Mouse (Mus musculus): ENCODE results near the gene Mllt3.

Mllt3 gene

DNA sequence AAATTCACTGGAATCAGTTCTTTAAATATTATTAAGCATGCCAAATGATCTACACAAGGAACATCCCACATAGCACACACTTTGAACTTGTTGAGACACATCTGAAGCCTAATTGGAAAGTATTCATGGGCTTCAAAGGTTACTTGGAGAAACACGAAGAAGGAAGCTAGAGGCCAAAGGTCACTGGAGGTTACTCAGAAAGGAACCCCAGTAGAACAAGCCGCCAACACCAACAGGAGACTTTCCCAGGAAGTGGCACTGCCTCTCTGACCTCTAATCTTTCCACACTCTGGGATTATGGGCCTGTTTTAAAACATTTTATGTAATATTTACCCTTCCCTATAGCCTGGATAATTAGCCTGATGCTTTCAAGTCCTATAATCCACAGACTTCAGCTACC lies 162.6 kb downstream of the Mllt3 start:
- DNase-seq: no peak

DNA sequence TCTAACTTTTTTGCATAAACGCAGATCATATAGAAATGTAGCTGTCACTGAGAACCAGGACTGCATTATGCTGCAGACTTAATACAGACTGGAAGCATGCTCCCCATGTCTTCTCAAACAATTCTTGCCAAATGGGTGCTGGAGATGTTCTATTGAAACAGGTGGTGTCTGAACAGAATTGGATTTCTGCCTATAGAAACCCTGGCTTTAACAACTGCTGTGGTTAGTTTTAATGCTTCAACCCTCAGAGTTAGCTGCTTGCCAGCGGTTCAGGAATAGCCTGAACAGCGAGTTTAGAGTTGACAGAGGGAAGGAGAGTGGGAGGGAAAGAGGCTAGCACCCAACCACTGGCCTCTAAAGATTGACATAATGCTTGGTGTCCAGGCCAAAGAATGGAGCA lies 166.6 kb downstream of the Mllt3 start:
- peak; percentile 15 for DNase-seq

DNA sequence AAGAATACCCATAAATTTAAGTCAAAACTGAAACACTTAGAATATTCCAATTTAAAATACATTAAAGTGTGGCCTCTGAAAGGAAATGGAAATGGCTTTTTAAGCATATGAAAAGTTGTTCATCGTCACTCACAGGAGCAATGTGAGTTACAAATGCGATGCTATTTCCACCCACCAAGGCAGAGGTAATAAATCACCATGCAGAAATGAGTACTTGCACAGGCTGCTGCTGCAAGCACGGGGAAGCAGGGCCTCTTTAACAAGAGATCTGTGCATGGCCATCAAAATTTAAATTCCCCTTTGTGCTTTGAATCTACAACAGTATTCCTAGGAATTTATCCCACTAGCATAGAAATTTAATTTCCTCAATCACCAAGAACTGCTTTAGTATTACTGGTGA lies 167.3 kb downstream of the Mllt3 start:
- DNase-seq: no peak

DNA sequence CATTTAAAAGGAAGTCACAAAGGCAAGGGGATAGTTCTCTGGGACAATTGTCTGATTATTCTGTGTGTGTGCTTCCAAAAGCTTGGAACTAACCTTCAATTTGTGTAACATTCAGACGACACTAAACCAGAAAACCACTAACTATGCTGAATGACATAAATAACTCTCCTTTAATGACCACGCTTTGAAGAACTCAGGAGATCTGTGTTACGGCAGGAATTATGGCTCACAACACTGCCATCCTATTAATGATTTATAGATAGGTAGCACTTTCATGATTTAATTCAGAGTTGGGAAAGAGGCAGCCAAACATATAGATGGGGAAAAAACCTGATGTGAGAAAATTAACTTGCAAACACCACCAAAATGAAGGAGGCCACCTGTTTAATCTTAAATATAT lies 168.1 kb downstream of the Mllt3 start:
- DNase-seq: no peak

DNA sequence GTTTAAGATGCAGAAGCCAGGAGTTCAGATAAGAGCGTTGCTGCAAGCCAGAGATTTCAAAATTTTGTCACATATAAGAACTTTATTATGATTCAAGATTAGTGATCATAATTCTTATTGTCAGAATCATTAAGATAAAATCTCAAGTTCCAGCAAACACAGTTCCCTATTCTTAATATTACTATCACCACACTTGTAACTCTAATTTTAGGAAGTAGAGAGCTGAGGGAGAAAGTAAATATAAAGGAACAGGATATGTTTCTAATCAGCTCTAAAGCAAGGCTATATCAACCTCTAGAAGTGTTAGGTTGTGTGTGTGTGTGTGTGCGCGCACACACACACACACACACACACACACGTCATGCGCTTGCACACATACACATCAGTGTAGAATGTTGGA lies 170.0 kb downstream of the Mllt3 start:
- DNase-seq: no peak

DNA sequence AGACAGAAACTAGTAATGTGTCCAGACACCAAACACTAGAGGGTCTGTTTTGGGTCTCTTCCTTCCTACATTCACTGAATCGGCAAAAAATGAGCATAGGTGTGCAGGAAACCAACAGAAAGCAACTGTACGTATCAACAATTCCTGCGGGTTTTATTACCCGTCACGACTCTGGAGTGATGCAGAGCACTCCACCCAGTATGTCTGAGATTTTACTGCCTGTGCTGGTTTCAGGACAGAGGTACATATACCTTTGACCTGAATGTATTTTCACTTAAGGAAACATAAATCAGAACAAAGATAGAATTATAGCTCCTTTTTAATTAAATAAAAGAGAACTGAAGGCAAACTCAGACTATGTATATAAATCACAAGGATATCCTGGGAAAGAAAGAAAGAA lies 172.4 kb downstream of the Mllt3 start:
- no peak for DNase-seq

DNA sequence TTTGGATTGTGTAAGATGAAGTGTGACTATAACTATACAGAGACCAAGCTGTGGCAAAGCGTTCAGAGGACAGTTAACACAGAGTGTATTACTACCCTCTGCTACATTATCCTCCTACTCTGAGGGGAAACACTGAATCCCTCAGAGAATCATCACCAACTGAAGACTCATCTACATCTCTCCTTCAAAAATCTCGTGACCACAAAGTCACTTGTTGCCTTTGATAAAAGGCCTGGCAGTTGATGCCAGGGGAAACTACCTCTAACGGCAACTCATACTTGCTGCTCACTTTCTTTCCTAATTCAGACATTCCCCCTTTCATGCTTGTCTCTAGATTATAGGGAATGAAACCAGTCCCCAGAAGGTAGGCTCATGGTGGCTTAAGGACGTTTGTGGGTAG lies 174.0 kb downstream of the Mllt3 start:
- no peak for DNase-seq

DNA sequence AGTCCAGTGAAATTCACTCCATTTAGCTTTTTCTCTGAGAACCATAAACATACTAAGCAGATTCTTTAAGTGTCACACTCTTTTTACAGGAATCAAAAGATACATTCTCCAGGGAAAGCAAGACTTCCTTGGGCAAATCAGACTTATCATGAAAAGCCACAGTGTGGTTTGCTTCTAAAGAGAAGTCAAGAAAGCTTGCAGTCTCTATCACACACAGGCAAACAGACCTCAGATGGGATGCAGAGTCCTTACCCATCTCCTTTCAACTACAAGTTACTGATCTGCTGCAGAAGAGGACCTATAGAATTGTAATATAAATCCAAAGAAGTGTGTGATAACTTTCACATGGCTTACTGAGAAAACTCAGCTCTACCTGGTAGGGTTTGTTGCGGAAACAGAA lies 175.2 kb downstream of the Mllt3 start:
- no peak for DNase-seq

DNA sequence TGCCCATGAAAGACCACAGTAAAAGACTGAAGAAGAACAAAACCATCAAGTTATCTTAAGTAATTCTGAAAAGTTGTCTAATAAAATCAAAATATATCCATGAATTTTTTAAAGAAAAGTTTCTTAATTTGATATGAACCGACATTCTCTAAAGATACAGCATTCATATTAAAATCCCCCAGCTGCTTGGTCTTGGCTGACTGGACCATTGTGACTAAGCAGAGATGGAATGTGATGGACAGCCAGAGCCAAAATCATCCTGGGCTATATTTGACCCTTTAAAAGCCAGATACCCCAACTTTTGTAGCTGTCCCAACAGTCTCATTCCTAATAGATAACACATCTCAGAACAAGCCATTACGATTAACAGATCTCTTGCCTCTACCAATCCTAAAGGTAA lies 180.7 kb downstream of the Mllt3 start:
- DNase-seq: no peak

DNA sequence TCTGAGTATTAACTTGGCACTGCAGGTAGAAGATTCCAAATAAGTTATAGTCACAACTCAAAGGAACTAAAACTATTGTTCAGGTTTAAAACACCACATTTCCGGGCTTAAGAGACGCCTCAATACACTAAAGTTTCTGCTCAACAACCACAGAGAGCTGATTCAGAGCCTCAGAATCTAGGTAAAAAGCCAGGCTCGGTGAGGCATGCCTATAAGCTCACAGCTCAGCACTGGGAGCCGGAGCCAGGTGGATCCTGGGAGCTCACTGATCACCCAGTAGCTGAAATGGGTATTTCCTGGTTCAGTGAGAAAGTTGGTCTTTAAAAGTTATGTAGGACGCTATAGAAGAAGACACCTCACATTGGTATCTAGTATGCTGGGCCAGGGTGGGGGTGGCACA lies 183.1 kb downstream of the Mllt3 start:
- DNase-seq: no peak

DNA sequence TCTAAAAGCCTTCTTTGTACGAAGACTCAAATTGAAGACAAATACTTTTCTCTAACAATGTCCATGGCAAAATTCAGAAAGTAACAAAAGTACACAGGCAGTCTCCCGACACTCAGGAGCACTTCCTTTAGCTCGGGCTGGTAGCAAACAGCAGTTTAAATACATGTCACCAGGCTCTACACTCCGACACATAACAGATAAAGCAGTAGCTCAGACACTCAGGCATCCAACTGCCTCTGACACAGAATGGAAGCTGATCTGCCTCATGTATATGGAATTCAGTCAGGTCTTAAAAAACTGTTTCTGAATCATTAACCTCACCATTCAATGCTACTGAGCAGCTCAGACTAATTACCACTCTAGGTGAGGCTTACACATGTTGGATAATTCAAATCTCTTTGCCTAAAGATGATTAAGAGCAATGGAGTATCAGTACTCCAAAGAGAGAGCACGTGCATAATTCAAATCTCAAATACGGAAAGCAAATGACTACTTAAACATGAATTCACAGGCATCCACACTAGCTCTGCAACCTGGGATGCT lies 188.4 kb downstream of the Mllt3 start:
- no peak for DNase-seq

DNA sequence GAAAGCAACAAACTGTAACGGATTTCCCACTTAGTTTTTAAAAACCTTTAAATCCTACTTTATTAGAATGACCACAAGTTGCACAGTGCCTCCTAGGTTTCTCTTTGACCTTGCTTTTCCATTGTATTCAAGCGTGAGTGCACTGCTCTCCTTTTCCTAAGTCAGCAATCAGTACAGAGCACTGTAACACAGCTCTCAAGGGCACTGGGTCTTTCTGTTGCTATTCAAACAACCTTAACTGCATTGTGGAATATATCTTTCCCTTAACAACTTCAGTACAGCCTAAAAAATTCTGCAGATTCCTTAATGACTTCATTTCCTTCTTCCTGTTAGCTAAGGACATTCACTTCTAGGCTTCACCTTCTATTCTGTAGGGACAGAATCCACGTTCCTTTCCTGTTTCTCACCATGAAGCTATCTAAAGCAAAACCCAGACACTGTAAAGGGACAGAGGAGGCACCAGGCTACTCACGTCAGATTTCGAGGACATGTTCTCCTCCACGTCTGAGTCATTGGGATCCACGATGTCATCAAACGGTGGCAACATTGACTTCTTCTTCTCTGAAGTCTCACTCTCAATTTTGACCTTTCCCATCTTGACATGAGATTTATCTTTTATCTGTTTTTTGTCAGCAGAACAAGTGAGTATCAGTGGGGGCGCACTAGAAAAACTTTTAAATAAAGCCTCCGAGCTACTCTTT lies 192.8 kb downstream of the Mllt3 start:
- no peak for DNase-seq

DNA sequence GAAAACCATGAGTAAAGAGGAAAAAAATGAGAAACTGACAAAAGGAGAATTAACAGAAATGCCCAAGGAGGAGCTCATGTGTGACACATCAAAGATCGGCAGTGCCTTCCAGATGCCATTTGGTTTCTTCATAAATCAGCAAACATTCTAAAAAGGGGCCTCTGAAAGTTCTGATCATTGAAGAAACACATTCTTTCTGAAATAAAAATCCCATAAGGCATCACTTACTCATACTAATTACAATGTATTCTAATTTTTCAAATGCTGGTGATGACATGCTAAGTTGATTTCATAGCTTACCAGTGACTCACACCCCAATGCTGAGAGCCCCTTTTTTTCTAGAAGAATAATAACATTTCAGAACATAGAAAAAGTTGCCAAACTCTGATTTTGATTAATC lies 194.4 kb downstream of the Mllt3 start:
- DNase-seq: no peak

DNA sequence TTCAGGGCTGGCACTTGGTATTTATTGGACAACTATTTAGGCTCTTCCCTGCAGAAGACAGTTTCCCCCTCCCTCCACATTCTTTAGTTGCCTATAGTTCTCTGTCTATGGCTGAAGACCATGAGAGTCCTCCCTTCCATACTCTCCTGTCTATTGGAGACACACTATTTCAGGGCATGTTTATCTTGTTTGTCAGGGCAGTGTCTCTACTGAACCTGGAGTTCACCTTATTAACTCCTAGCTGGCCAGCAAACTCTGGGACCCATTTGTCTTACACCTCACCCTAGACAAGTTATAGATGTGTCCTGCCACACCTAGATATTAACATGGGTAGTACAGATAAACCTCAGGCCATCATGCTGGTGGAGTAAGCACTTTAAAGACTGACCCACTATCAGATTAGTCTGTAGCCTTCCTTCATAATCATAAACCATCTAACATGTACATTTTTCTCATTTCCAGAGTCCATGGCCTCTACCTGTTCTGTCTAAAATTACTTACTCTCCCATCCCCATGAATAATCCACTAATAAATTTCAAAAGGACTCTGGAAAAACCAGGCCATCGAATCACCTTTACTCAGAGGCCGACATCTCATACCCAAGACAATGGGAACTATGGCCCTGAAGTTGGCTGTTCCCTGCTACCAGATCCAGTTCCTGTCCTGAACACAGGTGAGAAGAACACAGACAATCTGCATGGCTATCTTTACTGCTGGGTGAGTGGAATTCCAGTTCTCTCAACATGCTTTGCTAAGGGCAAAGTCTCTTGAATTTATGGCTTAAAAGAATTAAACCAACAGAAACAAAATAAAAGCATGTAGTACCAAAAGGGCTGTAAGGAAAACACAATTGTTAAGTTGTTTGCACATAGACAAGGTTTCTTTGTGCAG lies 195.4 kb downstream of the Mllt3 start:
- no peak for DNase-seq

DNA sequence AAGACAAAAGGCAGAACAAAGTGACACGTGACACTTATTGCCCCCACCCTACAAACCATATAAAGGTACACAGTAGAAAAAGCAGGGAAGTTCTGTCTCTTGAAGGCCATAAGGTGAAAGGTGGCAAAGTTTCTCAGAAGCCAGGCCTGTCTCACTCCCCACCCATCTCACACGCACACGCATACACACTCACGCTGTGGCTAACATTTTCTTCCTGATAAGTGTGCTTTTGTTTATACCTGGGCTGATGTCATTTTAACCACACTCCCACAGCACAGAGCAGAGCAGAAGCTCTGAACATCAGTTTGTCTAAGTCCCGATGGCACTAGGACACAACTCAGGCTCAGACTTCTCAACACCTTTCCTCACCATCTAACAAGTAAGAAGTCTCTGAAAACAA lies 196.9 kb downstream of the Mllt3 start:
- no peak for DNase-seq

DNA sequence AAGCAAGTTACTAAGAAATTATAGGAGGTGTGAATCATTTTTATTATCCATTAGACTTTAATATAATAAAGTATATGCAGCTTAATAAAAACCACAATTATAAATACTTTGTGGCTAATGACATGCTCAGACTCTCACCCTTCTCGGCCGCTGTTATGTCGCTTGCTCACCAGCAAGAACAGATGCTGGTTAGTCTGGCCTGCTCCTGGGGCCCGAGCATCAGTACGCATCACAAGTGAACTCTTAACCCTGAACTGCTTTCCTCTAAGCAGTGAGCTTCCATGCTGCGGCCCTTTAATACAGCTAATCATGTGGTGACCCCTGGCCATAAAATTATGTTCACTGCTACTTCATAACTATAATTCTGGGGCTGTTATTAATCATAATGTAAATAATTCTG lies 198.0 kb downstream of the Mllt3 start:
- DNase-seq: no peak

DNA sequence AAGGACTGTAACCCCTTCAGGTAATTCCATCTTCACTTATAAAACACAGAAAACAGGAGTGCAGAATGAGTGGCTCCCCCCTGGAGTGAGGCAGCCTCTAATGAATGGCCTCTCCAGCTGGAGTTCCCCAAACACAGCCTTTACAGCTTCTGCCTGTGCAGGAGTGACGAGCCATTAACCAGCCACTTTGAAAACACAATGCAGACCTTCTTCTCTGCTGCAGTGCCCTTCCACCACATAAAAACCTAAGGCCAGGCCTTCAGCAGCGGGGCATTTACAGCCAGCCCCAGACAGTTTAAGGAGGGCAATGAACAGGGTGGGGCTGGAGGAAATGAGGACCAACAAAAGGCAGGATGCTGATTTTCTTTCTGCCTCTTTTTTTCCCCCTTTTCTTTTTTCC lies 198.9 kb downstream of the Mllt3 start:
- DNase-seq: no peak

DNA sequence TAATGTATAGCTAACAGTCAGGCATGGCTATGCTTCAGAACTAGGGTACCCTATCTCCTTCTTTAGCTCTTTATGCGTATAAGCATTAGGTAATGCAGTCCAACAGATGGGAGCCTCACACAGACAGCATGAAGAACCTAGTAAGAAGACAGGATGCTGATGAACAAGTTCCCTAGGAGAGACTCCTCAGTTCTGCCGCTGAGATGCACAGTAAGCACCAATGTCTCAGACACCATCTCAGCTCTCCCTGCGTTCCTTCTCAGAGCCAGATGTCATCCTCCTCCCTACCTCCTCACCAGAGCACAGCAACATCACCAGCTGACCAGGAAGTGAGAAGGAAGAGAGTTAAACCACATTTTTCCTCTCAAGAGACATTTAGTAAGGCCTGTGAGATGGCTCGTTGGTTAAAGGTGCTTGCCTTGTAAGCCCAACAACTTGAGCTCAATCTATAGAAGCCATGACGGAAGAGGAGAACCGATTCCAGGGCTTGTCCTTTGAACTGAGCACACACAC lies 202.3 kb downstream of the Mllt3 start:
- no peak for DNase-seq

DNA sequence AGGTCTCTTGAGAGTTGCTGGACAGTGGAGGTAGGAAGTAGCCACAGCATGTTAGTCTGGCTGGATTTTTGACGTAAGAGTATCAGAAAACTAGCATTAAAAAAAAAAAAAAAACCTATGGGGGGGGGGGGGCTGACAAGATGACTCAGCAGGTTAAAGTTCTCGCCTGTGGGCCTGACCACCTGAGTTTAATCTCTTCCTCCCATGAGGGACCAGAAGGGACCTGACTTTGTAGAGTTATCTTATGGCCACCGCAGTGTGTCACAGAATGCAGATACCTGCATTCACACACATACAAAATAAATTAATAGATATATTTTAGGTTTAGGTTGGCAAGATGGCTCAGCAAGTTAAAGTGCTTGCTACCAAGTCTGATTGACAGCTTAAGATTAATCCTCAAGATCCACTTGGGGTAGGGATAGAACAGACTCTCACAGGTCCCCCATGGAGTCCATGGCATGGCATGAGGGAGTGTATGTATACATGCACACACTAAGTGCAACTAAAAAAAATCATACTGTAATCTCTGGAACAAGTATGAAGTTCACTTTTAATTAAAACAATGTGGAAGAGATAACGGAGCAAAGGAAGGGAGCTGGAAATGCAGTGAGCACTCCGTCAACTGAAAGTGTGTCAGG lies 203.6 kb downstream of the Mllt3 start:
- DNase-seq: no peak

DNA sequence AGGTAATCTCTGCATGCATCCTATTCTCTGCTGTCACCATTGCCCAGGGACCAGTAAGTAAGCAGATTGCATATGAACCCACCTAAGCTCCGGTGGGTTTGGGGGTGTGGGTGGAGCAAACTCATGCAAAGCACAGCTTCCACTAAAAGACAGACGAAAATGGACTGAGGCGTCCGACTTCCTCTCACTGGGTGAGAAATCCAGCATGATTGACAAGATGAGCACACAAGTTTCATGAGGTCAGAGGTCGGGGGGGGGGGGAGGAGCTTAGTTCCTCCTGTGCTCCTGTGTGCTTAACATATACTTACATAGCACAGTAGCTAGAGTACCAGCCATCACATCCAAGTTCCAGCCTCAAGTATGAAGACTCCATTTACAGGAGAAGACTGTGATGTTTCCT lies 206.8 kb downstream of the Mllt3 start:
- no peak for DNase-seq

DNA sequence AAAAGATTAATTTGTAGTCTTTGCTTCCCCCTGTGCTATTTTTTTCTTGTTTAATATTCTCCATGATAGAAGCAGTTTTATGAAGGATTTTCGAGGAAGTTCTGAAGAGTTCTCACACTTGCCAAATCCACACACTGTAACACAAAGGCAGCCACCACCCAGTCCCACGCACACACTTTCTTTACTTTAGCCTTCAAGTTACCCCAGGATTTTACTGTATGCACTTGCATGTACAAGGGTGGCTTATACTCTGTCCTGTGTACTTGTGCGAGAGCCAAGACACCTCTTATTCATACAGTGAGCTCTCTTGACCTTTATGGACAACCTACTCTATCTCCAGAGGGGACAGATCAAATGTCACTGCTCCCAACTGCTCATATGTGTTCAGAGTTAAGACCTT lies 209.5 kb downstream of the Mllt3 start:
- DNase-seq: no peak

DNA sequence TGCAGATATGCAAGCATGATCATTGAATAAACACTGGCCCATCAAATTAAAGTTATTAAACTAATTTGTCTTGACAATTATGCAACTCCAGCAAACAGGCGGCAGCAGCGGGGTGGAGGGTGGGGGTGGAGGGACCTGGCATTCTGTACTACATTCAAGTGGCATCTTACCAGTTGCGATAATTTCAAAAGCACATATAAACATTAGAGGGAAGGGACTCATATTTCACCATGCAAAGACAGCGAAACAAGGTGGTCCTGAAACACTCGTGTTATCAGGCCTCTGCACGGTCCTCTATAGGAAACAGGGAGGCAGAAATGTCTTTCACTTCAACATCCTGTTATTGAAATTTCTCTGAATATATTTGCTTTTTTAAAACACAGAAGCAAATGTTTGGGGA lies 210.0 kb downstream of the Mllt3 start:
- no peak for DNase-seq

DNA sequence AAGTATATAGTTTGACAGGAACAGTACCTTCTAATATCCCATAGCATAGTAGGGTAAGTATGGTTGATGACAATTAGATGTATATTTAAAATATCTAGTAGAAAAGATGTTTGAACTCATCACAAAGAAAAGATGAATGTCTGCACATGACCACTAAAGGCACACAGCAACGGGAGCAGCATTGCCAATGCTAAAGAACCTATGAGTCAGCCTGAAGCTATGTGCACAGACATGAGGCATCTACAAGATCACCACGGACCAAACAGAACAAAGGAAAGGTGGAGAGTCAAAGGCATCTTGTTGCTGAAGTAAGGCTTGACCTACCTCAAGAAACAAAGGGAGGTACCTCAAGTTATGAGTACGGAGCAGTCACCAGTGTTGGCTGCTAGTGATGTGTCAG lies 212.3 kb downstream of the Mllt3 start:
- peak; percentile 21 for DNase-seq

DNA sequence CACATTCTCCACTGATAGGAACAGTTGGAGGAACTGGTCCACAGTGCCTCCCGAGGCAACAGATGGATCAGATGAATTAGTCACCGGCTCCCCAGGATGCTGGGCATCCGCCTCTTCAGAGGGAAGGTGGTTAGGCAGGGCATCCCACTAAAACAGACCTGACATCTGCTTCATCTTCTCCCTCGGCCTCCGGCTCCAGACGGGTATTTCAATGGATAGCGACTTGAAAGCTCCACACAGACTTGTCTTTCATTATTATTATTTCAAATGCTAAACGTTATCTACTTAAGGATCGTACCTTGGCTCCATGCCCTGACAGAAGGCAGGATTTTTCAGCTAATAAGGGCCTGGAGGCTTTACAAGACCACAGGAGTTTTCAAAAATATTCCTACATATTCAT lies 214.0 kb downstream of the Mllt3 start:
- peak; percentile 90 for DNase-seq
